Mouse (Mus musculus): ENCODE results near the gene Sdk2. TPM values are rescaled to one million over a fixed set of nuclear protein-coding genes. Genes with fewer than 3 reads are reported as not detected.

Gene Sdk2
- polyA plus RNA-seq, 1 experiment from 2014 or later, result 0.35 TPM

GRCm38 (mm10) chr11:113972517-113972872, 94.4 kb downstream of the Sdk2 start:
- Histone ChIP-seq H3K27me3 (ENCODE audit: control insufficient read depth, insufficient read depth, low read depth, low read length) (no peaks in the 10 kb centered on the region), H3K27ac (ENCODE audit: low read length) (no peak overlapping the region), H3K4me1 (ENCODE audit: control insufficient read depth, low read depth, low read length) (no peaks in the 10 kb centered on the region), H3K4me2 (ENCODE audit: low read depth, low read length) (no peak overlapping the region), H3K9ac (ENCODE audit: low read depth, low read length) (no peak overlapping the region), H3K4me3 (ENCODE audit: low read depth, low read length) (no peak overlapping the region), H3K9me3 (replicated peaks; ENCODE audit: control insufficient read depth, low read length) (no peaks in the 10 kb centered on the region; the same call in none of the 2 replicates), H3K36me3 (ENCODE audit: control insufficient read depth, insufficient read depth) (no peaks in the 10 kb centered on the region)
- ATAC-seq (ENCODE audit: low read depth), result no peak
- WGBS (ENCODE audit: insufficient replicate concordance), result 55% methylated on average over 3 of the region's 3 CpGs

DNA sequence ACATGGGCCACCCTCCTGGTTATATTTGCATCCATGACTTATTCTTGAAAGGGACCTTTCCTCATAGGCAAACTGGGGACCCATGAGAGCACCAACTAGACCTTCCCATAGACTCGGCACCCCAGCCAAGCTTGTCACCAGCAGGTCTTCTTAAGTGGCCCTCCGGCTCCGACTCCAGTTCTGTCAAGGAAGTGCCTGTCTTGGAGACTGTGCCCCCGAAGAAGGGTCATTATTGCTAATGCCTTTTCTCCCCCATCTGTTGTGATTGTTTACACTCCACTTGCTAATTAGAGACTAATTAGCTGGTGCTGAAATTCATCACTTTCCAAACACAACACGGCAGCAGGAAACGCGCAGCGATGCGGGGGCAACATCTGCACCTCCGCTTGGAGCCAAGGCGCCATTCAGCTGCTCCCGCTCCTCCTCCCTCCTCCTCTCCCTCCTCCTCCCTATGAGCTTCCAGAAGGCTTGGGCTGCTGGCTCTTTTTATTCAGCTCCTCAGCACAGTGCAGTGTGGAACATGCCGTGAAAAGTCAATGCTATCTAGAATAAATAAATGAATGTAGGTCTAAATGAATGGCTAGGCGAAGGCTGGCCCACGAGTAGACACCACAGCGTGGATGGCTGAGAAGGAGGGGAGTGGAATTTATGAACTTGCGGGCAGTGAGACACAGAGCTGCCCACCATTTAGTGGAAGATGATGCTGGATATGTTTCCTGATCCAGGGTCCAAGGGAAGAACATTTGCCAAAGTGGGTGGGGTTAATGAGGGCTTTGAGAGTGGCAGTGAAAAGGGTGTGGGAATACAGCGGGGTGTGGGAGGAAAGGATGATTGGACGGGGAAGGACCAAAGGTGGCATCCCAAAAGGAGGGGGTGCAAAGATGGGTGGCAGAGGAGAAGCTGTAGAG, 95.0 kb downstream of the Sdk2 start:
- Histone ChIP-seq H3K27ac (ENCODE audit: low read length) (no peak overlapping the region), H3K36me3 (ENCODE audit: control insufficient read depth, insufficient read depth) (no peaks in the 10 kb centered on the region), H3K4me1 (ENCODE audit: control insufficient read depth, low read depth, low read length) (no peaks in the 10 kb centered on the region), H3K4me3 (ENCODE audit: low read depth, low read length) (no peak overlapping the region), H3K4me2 (ENCODE audit: low read depth, low read length) (no peak overlapping the region), H3K9ac (ENCODE audit: low read depth, low read length) (no peak overlapping the region), H3K27me3 (ENCODE audit: control insufficient read depth, insufficient read depth, low read depth, low read length) (no peaks in the 10 kb centered on the region), H3K9me3 (replicated peaks; ENCODE audit: control insufficient read depth, low read length) (peaks cover 4% of the 10 kb centered on the region)
- no peak for ATAC-seq (ENCODE audit: low read depth)
- WGBS (ENCODE audit: insufficient replicate concordance), result 74% methylated on average over 19 of the region's 19 CpGs

GRCm38 (mm10) chr11:113970026-113970425, 96.8 kb downstream of the Sdk2 start:
- Histone ChIP-seq H3K27me3 (ENCODE audit: control insufficient read depth, insufficient read depth, low read depth, low read length) (no peaks in the 10 kb centered on the region), H3K27ac (ENCODE audit: low read length) (no peak overlapping the region), H3K9ac (ENCODE audit: low read depth, low read length) (no peak overlapping the region), H3K4me2 (ENCODE audit: low read depth, low read length) (no peak overlapping the region), H3K36me3 (ENCODE audit: control insufficient read depth, insufficient read depth) (no peaks in the 10 kb centered on the region), H3K4me3 (ENCODE audit: low read depth, low read length) (no peak overlapping the region), H3K4me1 (ENCODE audit: control insufficient read depth, low read depth, low read length) (no peaks in the 10 kb centered on the region), H3K9me3 (replicated peaks; ENCODE audit: control insufficient read depth, low read length) (peaks cover 8% of the 10 kb centered on the region)
- ATAC-seq (ENCODE audit: low read depth), result no peak
- WGBS (ENCODE audit: insufficient replicate concordance), result 46% methylated on average over 2 of the region's 2 CpGs

DNA sequence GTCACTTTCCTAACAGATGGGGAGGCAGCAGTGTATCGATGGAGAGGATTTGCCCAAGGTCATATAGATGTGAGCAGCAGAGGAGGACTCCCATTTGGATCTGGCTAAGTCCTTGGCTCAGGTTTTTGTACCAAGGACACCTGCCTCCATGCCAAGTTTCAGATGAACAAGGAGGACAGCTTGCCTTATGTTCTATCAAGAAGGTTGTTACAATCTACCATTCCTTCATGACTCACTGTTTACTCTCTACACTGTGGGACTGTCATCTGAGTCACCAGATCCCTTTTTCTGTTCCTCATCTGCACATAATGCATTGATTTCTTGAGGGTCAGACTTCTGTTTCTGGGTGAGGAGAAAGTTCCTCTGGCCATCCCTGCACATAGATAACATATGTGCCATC, 101.6 kb downstream of the Sdk2 start:
- H3K9ac ChIP-seq (ENCODE audit: low read depth, low read length), result no peak overlapping the region
- no peaks in the 10 kb centered on the region for H3K4me1 ChIP-seq (ENCODE audit: control insufficient read depth, low read depth, low read length)
- H3K4me3 ChIP-seq (ENCODE audit: low read depth, low read length), result no peak overlapping the region
- H3K36me3 ChIP-seq (ENCODE audit: control insufficient read depth, insufficient read depth), result no peaks in the 10 kb centered on the region
- no peak overlapping the region for H3K4me2 ChIP-seq (ENCODE audit: low read depth, low read length)
- 63% methylated on average over 1 of the region's 1 CpGs for WGBS (ENCODE audit: insufficient replicate concordance)
- ATAC-seq (ENCODE audit: low read depth), result no peak
- no peak overlapping the region for H3K27ac ChIP-seq (ENCODE audit: low read length)
- H3K27me3 ChIP-seq (ENCODE audit: control insufficient read depth, insufficient read depth, low read depth, low read length), result no peaks in the 10 kb centered on the region
- H3K9me3 ChIP-seq (replicated peaks; ENCODE audit: control insufficient read depth, low read length), result peaks cover 8% of the 10 kb centered on the region

GRCm38 (mm10) chr11:113962751-113963150, 104.1 kb downstream of the Sdk2 start:
- Histone ChIP-seq H3K4me1 (ENCODE audit: control insufficient read depth, low read depth, low read length) (no peaks in the 10 kb centered on the region), H3K27me3 (ENCODE audit: control insufficient read depth, insufficient read depth, low read depth, low read length) (no peaks in the 10 kb centered on the region), H3K9ac (ENCODE audit: low read depth, low read length) (no peak overlapping the region), H3K27ac (ENCODE audit: low read length) (no peak overlapping the region), H3K4me2 (ENCODE audit: low read depth, low read length) (no peak overlapping the region), H3K4me3 (ENCODE audit: low read depth, low read length) (no peak overlapping the region), H3K9me3 (replicated peaks; ENCODE audit: control insufficient read depth, low read length) (peaks cover 8% of the 10 kb centered on the region; the same call in 1 of the 2 replicates), H3K36me3 (ENCODE audit: control insufficient read depth, insufficient read depth) (no peaks in the 10 kb centered on the region)
- WGBS (ENCODE audit: insufficient replicate concordance), result 57% methylated on average over 3 of the region's 3 CpGs
- ATAC-seq (ENCODE audit: low read depth), result no peak

DNA sequence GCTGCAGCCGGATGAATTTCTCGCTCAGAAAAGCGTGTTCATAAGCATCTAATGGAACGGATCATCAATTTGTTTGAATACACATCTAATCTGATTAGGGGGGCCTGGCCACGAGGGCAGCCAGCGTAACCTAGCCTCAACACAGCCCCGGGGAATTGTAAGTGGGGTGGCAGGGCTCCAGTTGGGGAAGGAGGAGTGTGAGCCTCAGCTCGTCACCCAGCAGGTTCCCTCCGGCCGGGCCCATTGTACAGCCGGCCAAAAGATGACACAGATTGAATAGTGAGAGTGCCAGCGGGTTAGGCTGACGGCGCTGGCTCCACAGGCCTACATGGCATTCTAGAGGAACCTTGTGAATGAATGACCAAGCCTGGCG, 115.2 kb downstream of the Sdk2 start:
- 73% methylated on average over 15 of the region's 15 CpGs for WGBS (ENCODE audit: insufficient replicate concordance)
- Histone ChIP-seq H3K36me3 (ENCODE audit: control insufficient read depth, insufficient read depth) (no peaks in the 10 kb centered on the region), H3K27ac (ENCODE audit: low read length) (no peak overlapping the region), H3K9ac (ENCODE audit: low read depth, low read length) (no peak overlapping the region), H3K4me2 (ENCODE audit: low read depth, low read length) (no peak overlapping the region), H3K9me3 (replicated peaks; ENCODE audit: control insufficient read depth, low read length) (no peaks in the 10 kb centered on the region), H3K4me3 (ENCODE audit: low read depth, low read length) (no peak overlapping the region), H3K4me1 (ENCODE audit: control insufficient read depth, low read depth, low read length) (no peaks in the 10 kb centered on the region), H3K27me3 (ENCODE audit: control insufficient read depth, insufficient read depth, low read depth, low read length) (no peaks in the 10 kb centered on the region)
- ATAC-seq (ENCODE audit: low read depth), result no peak

GRCm38 (mm10) chr11:113950904-113951615, 115.8 kb downstream of the Sdk2 start:
- no peaks in the 10 kb centered on the region for H3K4me1 ChIP-seq (ENCODE audit: control insufficient read depth, low read depth, low read length)
- no peak overlapping the region for H3K4me3 ChIP-seq (ENCODE audit: low read depth, low read length)
- H3K27ac ChIP-seq (ENCODE audit: low read length), result no peak overlapping the region
- no peak overlapping the region for H3K4me2 ChIP-seq (ENCODE audit: low read depth, low read length)
- no peaks in the 10 kb centered on the region for H3K9me3 ChIP-seq (replicated peaks; ENCODE audit: control insufficient read depth, low read length)
- WGBS (ENCODE audit: insufficient replicate concordance), result 62% methylated on average over 7 of the region's 7 CpGs
- no peak for ATAC-seq (ENCODE audit: low read depth)
- no peaks in the 10 kb centered on the region for H3K27me3 ChIP-seq (ENCODE audit: control insufficient read depth, insufficient read depth, low read depth, low read length)
- H3K36me3 ChIP-seq (ENCODE audit: control insufficient read depth, insufficient read depth), result no peaks in the 10 kb centered on the region
- H3K9ac ChIP-seq (ENCODE audit: low read depth, low read length), result no peak overlapping the region

DNA sequence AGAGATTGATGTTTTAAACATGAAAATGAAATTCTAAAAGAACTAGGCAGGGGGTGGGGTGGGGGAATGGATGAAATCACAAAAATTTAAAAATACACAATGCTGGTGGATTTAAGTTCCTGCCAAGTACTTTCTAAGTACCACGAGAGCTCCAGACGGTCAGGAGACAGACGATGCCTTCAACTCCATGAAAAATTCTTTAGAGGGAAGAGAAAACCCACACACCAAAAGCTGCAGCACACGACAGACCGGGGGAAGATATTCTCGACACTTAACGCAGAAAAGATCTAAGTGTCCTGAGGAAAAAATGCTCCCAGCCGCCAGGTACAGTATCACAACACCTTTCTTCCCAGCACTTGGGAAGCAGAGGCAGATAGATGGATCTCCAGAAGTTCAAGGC, 118.2 kb downstream of the Sdk2 start:
- 61% methylated on average over 8 of the region's 8 CpGs for WGBS (ENCODE audit: insufficient replicate concordance)
- H3K36me3 ChIP-seq (ENCODE audit: control insufficient read depth, insufficient read depth), result no peaks in the 10 kb centered on the region
- H3K9me3 ChIP-seq (replicated peaks; ENCODE audit: control insufficient read depth, low read length), result no peaks in the 10 kb centered on the region
- ATAC-seq (ENCODE audit: low read depth), result no peak
- no peak overlapping the region for H3K9ac ChIP-seq (ENCODE audit: low read depth, low read length)
- no peak overlapping the region for H3K4me2 ChIP-seq (ENCODE audit: low read depth, low read length)
- H3K27me3 ChIP-seq (ENCODE audit: control insufficient read depth, insufficient read depth, low read depth, low read length), result no peaks in the 10 kb centered on the region
- no peaks in the 10 kb centered on the region for H3K4me1 ChIP-seq (ENCODE audit: control insufficient read depth, low read depth, low read length)
- H3K4me3 ChIP-seq (ENCODE audit: low read depth, low read length), result no peak overlapping the region
- H3K27ac ChIP-seq (ENCODE audit: low read length), result no peak overlapping the region

DNA sequence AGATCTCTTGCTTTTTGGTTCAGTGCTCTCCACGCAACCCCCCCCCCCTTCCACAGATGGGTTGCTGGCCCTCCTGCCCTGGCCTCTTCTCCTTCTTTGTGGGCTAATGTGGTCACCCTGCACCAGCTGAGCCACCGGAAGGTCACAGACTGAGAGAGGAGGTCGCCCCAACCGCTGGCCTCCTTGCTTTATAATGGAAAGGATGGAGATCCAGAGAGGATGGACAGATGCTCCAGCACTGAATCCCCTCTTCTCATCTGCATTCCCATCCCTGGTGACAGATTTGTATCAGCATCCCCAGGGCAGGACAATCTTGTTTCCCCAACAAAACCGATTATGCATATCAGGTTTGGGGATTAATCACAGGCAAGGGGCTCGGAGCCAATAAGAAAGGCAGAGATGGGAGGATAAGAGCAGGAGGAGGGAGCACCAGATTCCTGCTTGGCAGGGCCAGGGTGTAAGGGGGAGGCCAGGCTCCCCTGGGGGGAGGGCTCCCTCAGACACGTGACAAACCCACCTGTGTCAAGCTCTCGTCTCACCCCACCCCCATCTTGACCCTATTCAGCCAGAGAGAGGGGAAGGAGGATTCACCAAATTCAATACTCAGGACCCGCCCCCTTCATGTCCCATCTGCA, 124.6 kb downstream of the Sdk2 start:
- H3K36me3 ChIP-seq (ENCODE audit: control insufficient read depth, insufficient read depth), result no peaks in the 10 kb centered on the region
- H3K27me3 ChIP-seq (ENCODE audit: control insufficient read depth, insufficient read depth, low read depth, low read length), result no peaks in the 10 kb centered on the region
- ATAC-seq (ENCODE audit: low read depth), result no peak
- H3K27ac ChIP-seq (ENCODE audit: low read length), result no peak overlapping the region
- H3K4me3 ChIP-seq (ENCODE audit: low read depth, low read length), result no peak overlapping the region
- no peak overlapping the region for H3K4me2 ChIP-seq (ENCODE audit: low read depth, low read length)
- no peaks in the 10 kb centered on the region for H3K4me1 ChIP-seq (ENCODE audit: control insufficient read depth, low read depth, low read length)
- no peak overlapping the region for H3K9ac ChIP-seq (ENCODE audit: low read depth, low read length)
- 53% methylated on average over 7 of the region's 9 CpGs for WGBS (ENCODE audit: insufficient replicate concordance)
- H3K9me3 ChIP-seq (replicated peaks; ENCODE audit: control insufficient read depth, low read length), result no peaks in the 10 kb centered on the region

Data from liver, embryonic 16.5 days (tissue).